ENCODE assay signal across 9 mouse cellular contexts in genomic region chr17:80801991-80802390, GRCm38 (mm10).
DNase-seq lines count a peak whose midpoint lies in the region; ATAC-seq and TF ChIP-seq lines count a peak whose summit lies in the region.
"Had no signal": no experiment of that assay in that cellular context is flagged by ENCODE, and none has a peak within 500 bp of the region (broad histone marks: within the 10 kb centered on the region; RNA-seq: fewer than 3 reads in every experiment).

No protein-coding gene starts in this region.

- no peaks in the 10 kb centered on the region for H3K27me3 ChIP-seq in cerebellum, adult 2 months (ENCODE audit: control insufficient read depth, insufficient read depth, low read length)
- no peaks in the 10 kb centered on the region for H3K27me3 ChIP-seq in lung, embryonic 14.5 days (ENCODE audit: insufficient read depth, low read length)
- H3K27me3 ChIP-seq in intestine, embryonic 14.5 days (replicated peaks; ENCODE audit: control insufficient read depth, insufficient read depth, low read length): no peaks in the 10 kb centered on the region

- ATAC-seq in lung, embryonic 14.5 days (ENCODE audit: insufficient read depth): no peak
- ATAC-seq in intestine, embryonic 14.5 days (replicated peaks; ENCODE audit: low FRiP score, low TSS enrichment, low read depth): no peak

- 0 out of 2 replicates have a peak overlapping the region, but pooled peaks have one; percentile 17 for H3K9ac ChIP-seq in lung, embryonic 14.5 days
- no peak overlapping the region for H3K9ac ChIP-seq in intestine, embryonic 14.5 days (ENCODE audit: low read length)

- peak overlapping the region; percentile 65 for H3K27ac ChIP-seq in cerebellum, adult 2 months (ENCODE audit: insufficient read depth, low read length)
- H3K27ac ChIP-seq in lung, embryonic 14.5 days (ENCODE audit: low read depth): peak overlapping the region; percentile 95
- peak overlapping the region; percentile 76 for H3K27ac ChIP-seq in intestine, embryonic 14.5 days (ENCODE audit: low read depth)
- peak overlapping the region; percentile 53; the same call in 1 of the 2 replicates for H3K27ac ChIP-seq in olfactory bulb, adult 2 months (ENCODE audit: insufficient read depth, low read depth, low read length)

- 16% methylated on average over 8 of the region's 8 CpGs for WGBS in cerebellum, adult 2 months
- WGBS in lung, embryonic 14.5 days: 13% methylated on average over 8 of the region's 8 CpGs
- WGBS in intestine, embryonic 14.5 days: 21% methylated on average over 8 of the region's 8 CpGs
- WGBS in olfactory bulb, adult 2 months: 13% methylated on average over 8 of the region's 8 CpGs

- TF ChIP-seq CTCF in cerebellum, adult 2 months (IDR thresholded peaks at IDR 0.05; ENCODE audit: borderline replicate concordance, insufficient read depth, low read depth, low read length): no peak
- no peak for TF ChIP-seq CTCF in lung, embryonic 14.5 days (IDR thresholded peaks at IDR 0.05; ENCODE audit: low read depth)
- no peak for TF ChIP-seq CTCF in olfactory bulb, adult 2 months (IDR thresholded peaks at IDR 0.05; ENCODE audit: insufficient read depth, low read depth, low read length)

- H3K36me3 ChIP-seq in lung, embryonic 14.5 days (ENCODE audit: insufficient read depth): no peaks in the 10 kb centered on the region
- H3K36me3 ChIP-seq in intestine, embryonic 14.5 days (ENCODE audit: control insufficient read depth, insufficient read depth, low read length): no peaks in the 10 kb centered on the region

- no peak for TF ChIP-seq POLR2A in cerebellum, adult 2 months (IDR thresholded peaks at IDR 0.05; ENCODE audit: borderline replicate concordance, insufficient read depth, low read length)
- TF ChIP-seq POLR2A in olfactory bulb, adult 2 months (IDR thresholded peaks at IDR 0.05; ENCODE audit: insufficient read depth, low read depth, low read length): no peak

- H3K4me2 ChIP-seq in lung, embryonic 14.5 days: peak overlapping the region; percentile 52
- peak overlapping the region; percentile 28 for H3K4me2 ChIP-seq in intestine, embryonic 14.5 days (ENCODE audit: low read length)

- peak in 1 of 2 experiments; percentile 46 for DNase-seq in cerebellum, adult 2 months
- no peak for DNase-seq in cerebellum, adult 11-12 months
- peak; percentile 47 for DNase-seq in lung, embryonic 14.5 days
- DNase-seq in lung, adult 18-20 months: no peak
- peak; percentile 64 for DNase-seq in intestine, embryonic 14.5 days (ENCODE audit: low spot score)
- DNase-seq in embryo, embryonic 10 days (ENCODE audit: low spot score): no peak
- DNase-seq in T-cell, adult 2 months (ENCODE audit: low spot score): no peak

- no peak overlapping the region for H3K4me3 ChIP-seq in cerebellum, adult 2 months (replicated peaks; ENCODE audit: insufficient read depth, low read depth, low read length)
- no peak overlapping the region for H3K4me3 ChIP-seq in lung, embryonic 14.5 days (ENCODE audit: low read depth, low read length)
- H3K4me3 ChIP-seq in intestine, embryonic 14.5 days (ENCODE audit: low read depth, low read length): no peak overlapping the region
- no peak overlapping the region for H3K4me3 ChIP-seq in olfactory bulb, adult 2 months (ENCODE audit: insufficient read depth, low read depth, low read length)
- H3K4me3 ChIP-seq: megakaryocyte, embryonic 14.5 days had no signal

- no peaks in the 10 kb centered on the region for H3K9me3 ChIP-seq in lung, embryonic 14.5 days (ENCODE audit: low read depth, low read length)
- no peaks in the 10 kb centered on the region for H3K9me3 ChIP-seq in intestine, embryonic 14.5 days (ENCODE audit: control insufficient read depth, low read length)

- H3K4me1 ChIP-seq in cerebellum, adult 2 months (ENCODE audit: control insufficient read depth, insufficient read depth, low read length): peaks cover 23% of the 10 kb centered on the region; the same call in 1 of the 2 replicates
- peaks cover 24% of the 10 kb centered on the region for H3K4me1 ChIP-seq in lung, embryonic 14.5 days (ENCODE audit: insufficient read depth)
- peaks cover 19% of the 10 kb centered on the region; the same call in 1 of the 2 replicates for H3K4me1 ChIP-seq in intestine, embryonic 14.5 days (replicated peaks; ENCODE audit: control insufficient read depth, insufficient read depth, low read length)
- peaks cover 22% of the 10 kb centered on the region for H3K4me1 ChIP-seq in olfactory bulb, adult 2 months (ENCODE audit: control insufficient read depth, insufficient read depth, low read length)

Comparison
In these comparisons a context has a peak if more than half of its experiments do, and no peak if none do; other contexts are left out.
1. DNase-seq: peak in lung, embryonic 14.5 days (single experiment) and intestine, embryonic 14.5 days (single experiment); none in cerebellum, adult 11-12 months (single experiment), lung, adult 18-20 months (0 of 2), embryo, embryonic 10 days (single experiment) and T-cell, adult 2 months (single experiment).
2. Peak in every context shown above with its lines, with median percentiles within 50 percentile points of each other: H3K27ac ChIP-seq.